Mouse (Mus musculus) lung, postnatal 14 days (tissue): ENCODE measurements around the gene Pde10a.
A peak's percentile ranks its signal among the peaks of the same experiment; 100 is the strongest.

Experiments used
- DNase-seq: peaks from one replicate; pipeline ENCODE4 v3.0.0; 2021

Pde10a gene

GRCm38 (mm10) chr17:8976745-8977144 lies 451.6 kb downstream of the Pde10a start:
- DNase-seq = no peak

DNA sequence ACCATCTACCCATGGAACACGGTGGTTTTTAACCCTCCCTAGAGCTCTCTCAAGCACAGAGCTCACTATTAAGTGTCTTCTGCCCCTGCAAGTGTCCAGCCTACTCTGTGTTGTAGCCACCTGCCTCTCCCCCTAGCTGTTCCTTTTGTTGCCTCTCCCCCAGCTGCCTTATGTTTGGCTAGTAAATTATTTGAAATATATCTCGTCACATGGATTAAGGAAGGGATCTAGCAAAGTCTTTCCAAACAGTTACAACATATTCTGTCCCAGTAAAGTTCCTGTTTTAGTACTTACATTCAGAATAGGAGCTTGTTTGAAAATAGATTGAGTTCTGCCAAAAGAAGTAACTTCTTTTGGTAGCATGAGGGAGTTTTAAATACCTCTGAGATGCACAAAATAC lies 452.1 kb downstream of the Pde10a start:
- no peak for DNase-seq

DNA sequence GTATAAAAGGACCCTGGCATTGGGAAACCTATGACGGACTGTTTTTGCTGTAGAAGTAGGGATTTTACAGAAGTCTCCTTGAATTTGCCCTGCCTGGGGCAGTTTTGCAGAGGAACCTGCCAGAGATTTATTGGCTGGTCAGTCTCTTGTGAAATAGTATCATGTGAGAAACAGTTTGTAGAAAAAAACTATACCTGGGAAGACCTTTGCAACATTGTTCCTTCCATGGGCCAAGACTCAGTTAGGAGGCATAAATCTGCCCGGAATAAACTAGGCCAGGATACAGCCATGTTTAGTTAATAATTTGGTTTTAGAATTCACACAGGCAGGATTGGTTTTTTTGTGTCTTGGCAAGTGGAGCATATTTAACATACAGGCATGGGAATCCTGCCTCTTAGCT lies 458.4 kb downstream of the Pde10a start:
- no peak for DNase-seq

- peak; percentile 51 for DNase-seq
These were observed 460.5 kb downstream of the Pde10a start for GRCm38 (mm10) chr17:8985714-8986113.

GRCm38 (mm10) chr17:8986551-8986950 lies 461.4 kb downstream of the Pde10a start:
- no peak for DNase-seq

DNA sequence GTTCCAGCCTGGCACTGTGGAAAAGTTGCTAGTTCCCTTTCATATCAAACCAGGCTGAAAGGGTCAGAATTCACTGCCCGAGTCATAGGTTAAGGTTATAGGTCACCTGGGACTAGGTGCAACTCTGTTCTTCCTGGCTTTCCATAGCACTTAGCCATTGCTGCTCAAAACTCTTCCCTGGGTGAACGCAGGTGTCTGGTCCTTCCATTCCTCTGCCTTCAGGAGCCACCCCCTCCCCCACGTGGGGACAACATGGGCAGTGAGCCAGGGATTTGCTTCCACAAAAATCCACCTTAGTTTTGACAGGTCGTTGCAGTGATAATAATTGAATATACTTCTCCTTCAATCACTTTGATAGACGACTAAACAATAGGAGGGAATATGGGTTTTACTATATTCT lies 462.2 kb downstream of the Pde10a start:
- DNase-seq = no peak

GRCm38 (mm10) chr17:8988119-8988807 lies 463.1 kb downstream of the Pde10a start, which contains the start of gene 1700010I14Rik:
TSS of gene 1700010I14Rik (plus strand) at chr17:8988333.
- peak; percentile 91 for DNase-seq

DNA sequence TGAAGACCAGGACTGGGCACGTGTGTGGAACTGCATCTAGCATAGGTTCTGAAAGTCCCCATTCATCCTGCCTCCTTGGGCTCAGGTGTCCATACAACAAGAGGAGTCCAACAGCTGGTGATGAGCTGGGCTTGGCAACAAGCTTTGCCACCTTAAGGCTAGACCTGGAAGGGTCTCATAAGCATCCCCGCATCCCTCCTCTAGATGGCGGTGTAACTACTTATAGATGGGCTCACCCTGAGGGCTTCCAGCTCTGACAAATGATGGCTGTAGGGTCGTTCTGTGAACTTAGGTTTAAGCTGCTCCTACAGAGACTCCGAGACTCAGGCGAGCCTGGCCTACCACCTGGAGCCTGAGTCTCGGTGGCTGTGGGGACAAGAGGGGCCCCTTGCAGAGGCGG lies 466.0 kb downstream of the Pde10a start:
- peak; percentile 30 for DNase-seq

GRCm38 (mm10) chr17:8995344-8995743 lies 470.2 kb downstream of the Pde10a start:
- DNase-seq = no peak

DNA sequence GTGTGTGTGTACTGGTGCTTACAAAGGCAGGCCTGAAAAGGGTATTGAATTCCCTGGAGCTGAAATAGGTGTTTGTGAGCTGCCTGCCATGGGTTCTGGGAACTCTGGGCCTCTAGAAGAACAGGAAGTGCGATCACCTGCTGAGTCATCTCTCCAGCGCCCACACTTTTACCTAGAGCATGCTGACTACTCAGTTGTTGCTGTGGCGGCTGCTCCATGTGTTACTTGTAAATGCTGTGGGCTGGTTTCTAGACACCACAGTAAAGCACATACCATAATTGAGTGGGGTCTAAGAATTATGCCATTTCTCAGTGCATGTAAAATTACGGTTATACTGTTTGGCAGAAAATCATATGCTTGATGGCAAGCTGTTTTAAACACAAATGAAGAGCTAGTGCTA lies 477.3 kb downstream of the Pde10a start:
- no peak for DNase-seq

GRCm38 (mm10) chr17:9004516-9004915 lies 479.3 kb downstream of the Pde10a start:
- DNase-seq = no peak

DNA sequence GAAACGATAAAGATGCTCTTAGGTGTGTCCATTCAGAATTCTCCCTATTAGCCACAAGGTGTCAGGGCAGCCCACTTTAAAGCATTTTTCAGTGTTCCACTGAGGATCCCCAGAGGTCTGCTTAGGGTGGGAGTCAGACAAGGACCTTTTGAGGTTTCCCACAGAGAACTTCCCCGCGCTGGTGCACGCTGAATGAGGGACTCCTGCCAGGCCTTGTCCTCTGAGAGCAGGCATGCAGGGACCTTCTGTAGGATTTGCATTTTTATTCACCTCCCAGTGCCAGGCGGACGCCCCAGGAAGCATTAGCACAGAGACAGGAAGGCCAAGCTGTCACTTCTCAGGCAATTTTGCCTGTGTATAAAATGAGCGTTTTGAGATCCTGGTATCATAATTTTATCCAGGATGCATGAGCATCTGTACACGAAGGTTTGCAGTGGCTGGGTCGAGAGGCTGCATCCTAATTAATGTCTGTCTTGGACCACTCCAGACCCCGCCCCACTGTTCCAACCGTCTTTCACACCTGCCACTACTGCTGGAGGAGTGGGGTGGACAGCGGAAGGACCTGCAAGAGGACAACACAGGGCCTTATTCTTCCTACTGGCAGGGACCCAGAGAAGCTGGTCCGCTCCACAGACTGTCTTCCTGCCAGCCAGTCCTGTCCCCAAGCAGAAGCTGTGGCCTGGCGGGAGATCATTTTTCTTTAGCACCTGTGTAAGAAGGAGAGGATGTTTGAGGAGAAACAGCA lies 498.2 kb downstream of the Pde10a start:
- DNase-seq = no peak

GRCm38 (mm10) chr17:9030181-9030580 lies 505.0 kb downstream of the Pde10a start:
- DNase-seq = no peak

- DNase-seq = peak; percentile 84
These were observed 506.3 kb downstream of the Pde10a start for GRCm38 (mm10) chr17:9031241-9032141.

GRCm38 (mm10) chr17:9032362-9033044 lies 507.3 kb downstream of the Pde10a start:
- DNase-seq = no peak

- no peak for DNase-seq
These were observed 508.3 kb downstream of the Pde10a start for GRCm38 (mm10) chr17:9033511-9033910.

GRCm38 (mm10) chr17:9035561-9036348 lies 510.6 kb downstream of the Pde10a start:
- DNase-seq = no peak
